Mouse (Mus musculus) heart, embryonic 14.5 days (tissue): ENCODE data around the gene Uqcc3. TPM values are rescaled to one million over a fixed set of nuclear protein-coding genes. Genes with fewer than 3 reads are reported as not detected.

ENCODE experiments used
- ATAC-seq: fragments of 200-750 bp; cut with Nextera tagmentation; 2 replicates; pipeline ENCODE4 v1.8.0; 2017; ENCODE audit warnings: low read depth, moderate TSS enrichment; ENCODE audit not compliant: insufficient number of reproducible peaks, insufficient read depth, low FRiP score
- H3K27ac ChIP-seq, 2 experiments: fragments of 200-500 bp in 1 of 2; fragments of 300-500 bp in 1 of 2; sonication (generic) in 1 of 2; replicated peaks in 1 of 2; 2 replicates each; pipeline ENCODE4 v1.5.1; 2012 to 2014; ENCODE audit warnings: low read depth in 2 of 2, low read length in 2 of 2, control low read depth in 1 of 2, mild to moderate bottlenecking in 1 of 2, mixed read lengths in 1 of 2; ENCODE audit not compliant: control insufficient read depth in 1 of 2, insufficient read depth in 1 of 2
- H3K27me3 ChIP-seq: fragments of 300-500 bp; sonication (generic); 2 replicates; pipeline ENCODE4 v1.6.1; 2014; ENCODE audit warnings: mild to moderate bottlenecking, low read length, control low read depth; ENCODE audit not compliant: control insufficient read depth, insufficient read depth
- H3K36me3 ChIP-seq: fragments of 300-500 bp; sonication (generic); 2 replicates; pipeline ENCODE4 v1.6.1; 2014; ENCODE audit warnings: mild to moderate bottlenecking, control low read depth, low read length, mixed read lengths; ENCODE audit not compliant: control insufficient read depth, insufficient read depth
- H3K4me1 ChIP-seq, 2 experiments: fragments of 200-500 bp in 1 of 2; fragments of 300-500 bp in 1 of 2; sonication (generic) in 1 of 2; 2 replicates each; pipeline ENCODE4 v1.6.1; 2012 to 2014; ENCODE audit warnings: low read length in 2 of 2, control low read depth in 1 of 2, mixed read lengths in 1 of 2; ENCODE audit not compliant: control insufficient read depth in 2 of 2, insufficient read depth in 2 of 2
- H3K4me2 ChIP-seq: fragments of 300-500 bp; sonication (generic); 2 replicates; pipeline ENCODE4 v1.6.1; 2014; ENCODE audit warnings: mild to moderate bottlenecking, low read length
- H3K4me3 ChIP-seq, 2 experiments: fragments of 200-500 bp in 1 of 2; fragments of 300-500 bp in 1 of 2; sonication (generic) in 1 of 2; 2 replicates each; pipeline ENCODE4 v1.5.1; 2012 to 2014; ENCODE audit warnings: low read length in 2 of 2, mild to moderate bottlenecking in 2 of 2, control low read depth in 1 of 2, low read depth in 1 of 2, moderate library complexity in 1 of 2; ENCODE audit not compliant: control insufficient read depth in 1 of 2, insufficient read depth in 1 of 2
- H3K9ac ChIP-seq: fragments of 300-500 bp; sonication (generic); 2 replicates; pipeline ENCODE4 v1.6.1; 2014; ENCODE audit warnings: mild to moderate bottlenecking, low read length
- H3K9me3 ChIP-seq: fragments of 300-500 bp; sonication (generic); 2 replicates; pipeline ENCODE4 v1.6.1; 2016; ENCODE audit warnings: low read length, control low read depth; ENCODE audit not compliant: control insufficient read depth
- WGBS: fragments of 180-500 bp; shearing (Covaris S2); extraction: QIAGEN DNeasy Blood & Tissue Kit; methylation state at CpG from one replicate; pipeline ENCODE4 v1.1.7; 2014; 5-methylcytosine and 5-hydroxymethylcytosine counted together
- polyA plus RNA-seq: library from polyadenylated mRNA; unstranded; fragments of >200 nt; fragmentation: Nextera tagmentation; extraction: Ambion mirVana; gene quantifications from 2 replicates; pipeline ENCODE4 v1.2.1, GENCODE M21; 2014

Gene Uqcc3
- polyA plus RNA-seq, 1 experiment from 2014 or later, result 78.2 TPM

DNA sequence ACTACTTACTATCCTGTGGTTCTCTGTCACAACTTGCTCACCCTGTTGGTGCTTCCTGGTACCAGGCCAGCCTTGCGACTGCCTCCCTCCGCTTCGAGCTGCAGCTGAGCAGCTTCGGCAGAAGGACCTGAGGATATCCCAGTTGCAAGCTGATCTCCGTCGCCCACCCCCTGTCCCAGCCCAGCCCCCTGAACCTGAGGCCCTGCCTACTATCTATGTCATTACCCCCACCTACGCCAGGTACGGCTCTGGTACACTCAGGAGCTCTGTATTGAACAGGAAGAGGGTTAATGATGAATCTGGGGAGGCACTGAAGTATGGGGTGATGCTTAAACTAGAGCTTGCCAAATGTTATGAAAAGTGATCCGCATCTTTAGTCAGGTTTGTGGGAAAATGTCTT is 41.0 kb upstream of the Uqcc3 start:
- H3K4me1 ChIP-seq, result peaks cover 2 to 9% of the 10 kb centered on the region in 2 experiments; a peak in 3 of 4 replicates
- no peak overlapping the region for H3K9ac ChIP-seq
- WGBS, result 80% methylated on average over 9 of the region's 9 CpGs
- H3K4me3 ChIP-seq, result no peak overlapping the region
- no peaks in the 10 kb centered on the region for H3K27me3 ChIP-seq
- no peaks in the 10 kb centered on the region for H3K9me3 ChIP-seq
- H3K27ac ChIP-seq, result no peak overlapping the region
- peak overlapping the region; percentile 89 for H3K4me2 ChIP-seq
- no peak for ATAC-seq
- peaks cover 41% of the 10 kb centered on the region for H3K36me3 ChIP-seq

DNA sequence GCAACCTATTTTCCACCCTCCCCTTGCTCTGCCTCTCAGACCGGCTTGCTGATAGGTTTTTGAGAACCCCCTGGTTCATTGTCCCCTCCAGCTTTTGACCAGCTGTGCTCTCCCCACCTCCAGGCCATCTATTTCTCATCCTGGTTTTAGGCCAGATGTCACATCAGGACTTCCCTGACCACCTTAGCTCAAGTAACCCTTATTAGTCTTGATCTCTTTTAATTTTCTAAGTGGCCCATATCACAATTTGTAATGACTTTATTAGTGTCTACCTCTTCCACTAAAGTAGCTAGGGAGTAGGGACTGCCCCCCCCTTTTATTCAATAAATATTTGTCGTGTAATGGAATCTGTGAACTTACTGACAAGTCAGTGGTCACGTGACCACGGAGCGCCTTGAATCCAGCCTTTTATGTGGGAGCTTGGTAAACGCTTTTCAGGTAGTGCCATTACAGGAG is 40.1 kb upstream of the Uqcc3 start:
- peak; percentile 4; the same call in 1 of the 2 replicates for ATAC-seq
- WGBS, result 3% methylated on average over 6 of the region's 6 CpGs
- H3K4me3 ChIP-seq, result peak overlapping the region; percentile 71 to 92

DNA sequence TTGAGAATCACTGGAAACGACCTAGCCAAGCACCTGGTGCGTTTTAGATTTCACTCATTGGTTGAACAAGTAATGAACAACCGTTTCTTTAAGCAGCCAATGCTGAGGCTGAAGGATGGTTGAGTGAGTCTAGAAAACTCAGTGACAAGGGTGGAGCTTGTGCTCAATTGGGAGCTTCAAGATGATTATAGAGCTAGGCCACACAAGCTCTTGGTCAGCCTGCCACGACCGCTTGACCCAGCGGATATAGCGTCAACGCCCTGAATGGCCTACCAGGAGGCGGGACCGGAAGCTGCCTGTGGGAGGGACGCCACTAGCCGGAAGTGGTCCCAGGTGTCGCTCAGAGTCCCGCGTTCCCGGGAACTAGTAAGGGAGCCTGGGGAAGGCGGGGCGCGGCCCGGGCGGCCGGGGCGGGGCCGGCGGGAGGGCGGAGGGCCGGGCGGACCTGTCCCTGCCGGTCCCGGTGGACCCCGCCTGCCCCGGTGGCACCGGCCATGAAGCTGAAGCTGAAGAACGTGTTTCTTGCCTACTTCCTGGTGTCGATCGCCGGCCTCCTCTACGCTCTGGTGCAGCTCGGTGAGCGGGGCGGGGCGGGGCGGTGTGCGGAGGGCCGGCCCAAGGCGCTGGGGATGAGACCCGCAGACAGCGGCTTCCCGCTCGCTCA is 39.5 kb upstream of the Uqcc3 start, which contains the start of gene B3gat3:
TSS of gene B3gat3 (plus strand) at position 302 of the 664 bp plus-strand sequence.
- no peaks in the 10 kb centered on the region for H3K9me3 ChIP-seq
- peak within 1 kb of the TSS; percentile 71 to 92 for H3K4me3 ChIP-seq
- WGBS, result 3% methylated on average over 40 of the region's 50 CpGs
- peak within 1 kb of the TSS; percentile 89 for H3K9ac ChIP-seq
- peak; percentile 95 for ATAC-seq
- peaks cover 41% of the 10 kb centered on the region for H3K36me3 ChIP-seq
- H3K4me1 ChIP-seq, result peaks cover 2 to 9% of the 10 kb centered on the region in 2 experiments; a peak in 3 of 4 replicates
- H3K27ac ChIP-seq, result peak within 1 kb of the TSS; percentile 80 to 87
- H3K27me3 ChIP-seq, result no peaks in the 10 kb centered on the region
- peak within 1 kb of the TSS; percentile 89 for H3K4me2 ChIP-seq

More for the DNA sequence above, 40.1 kb upstream of the Uqcc3 start:
- peaks cover 2 to 9% of the 10 kb centered on the region in 2 experiments; a peak in 3 of 4 replicates for H3K4me1 ChIP-seq
- peak overlapping the region; percentile 89 for H3K4me2 ChIP-seq
- H3K27me3 ChIP-seq, result no peaks in the 10 kb centered on the region
- peak overlapping the region; percentile 89 for H3K9ac ChIP-seq
- no peaks in the 10 kb centered on the region for H3K9me3 ChIP-seq
- peak overlapping the region; percentile 79 to 87 for H3K27ac ChIP-seq
- peaks cover 41% of the 10 kb centered on the region for H3K36me3 ChIP-seq

DNA sequence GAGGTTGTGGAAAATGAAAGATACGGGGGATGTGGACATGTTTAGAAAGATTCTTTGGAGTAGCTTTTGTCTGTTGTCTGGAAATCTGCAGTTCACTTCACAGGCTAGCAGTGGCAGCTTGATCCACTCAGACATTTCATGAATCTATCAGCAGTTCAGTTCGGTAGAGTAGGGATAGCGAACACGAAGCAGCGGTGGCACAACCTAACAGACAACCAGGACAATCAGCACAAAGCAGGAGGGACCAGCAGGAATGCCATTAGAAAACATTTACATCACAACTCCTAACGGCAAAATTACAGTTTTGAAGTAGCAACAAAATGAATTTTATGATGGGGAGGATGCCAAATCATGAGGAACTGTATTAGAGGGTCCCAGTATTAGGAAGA is 39.0 kb upstream of the Uqcc3 start:
- peak overlapping the region; percentile 89 for H3K4me2 ChIP-seq
- H3K9me3 ChIP-seq, result no peaks in the 10 kb centered on the region
- peaks cover 46% of the 10 kb centered on the region for H3K36me3 ChIP-seq
- no peaks in the 10 kb centered on the region for H3K27me3 ChIP-seq
- H3K9ac ChIP-seq, result peak overlapping the region; percentile 89
- ATAC-seq, result no peak
- H3K27ac ChIP-seq, result peak overlapping the region; percentile 80 to 87
- H3K4me1 ChIP-seq, result peaks cover 2 to 9% of the 10 kb centered on the region in 2 experiments; a peak in 3 of 4 replicates
- H3K4me3 ChIP-seq, result peak overlapping the region in 1 of 2 experiments; percentile 71; a peak in 2 of 4 replicates
- WGBS, result 53% methylated on average over 6 of the region's 6 CpGs

DNA sequence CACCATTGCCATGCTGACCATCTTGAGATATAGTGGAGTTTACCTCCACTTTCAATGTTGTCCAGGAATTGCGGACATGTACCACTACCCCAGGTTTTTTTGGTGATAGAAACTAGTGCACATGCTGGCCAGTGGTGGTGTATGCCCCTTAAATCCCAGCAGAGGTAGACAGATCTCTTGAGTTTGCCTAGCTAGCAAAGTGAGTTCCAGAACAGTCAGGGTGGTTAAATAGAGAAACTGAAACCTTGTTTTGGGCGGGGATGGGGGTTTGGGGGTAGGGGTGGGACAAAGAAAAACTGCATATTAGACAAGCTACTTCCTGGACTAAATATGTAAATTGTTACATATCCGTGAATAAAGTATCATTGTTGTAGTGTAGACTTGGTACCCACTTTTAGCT is 38.3 kb upstream of the Uqcc3 start:
- Histone ChIP-seq H3K36me3 (peaks cover 47% of the 10 kb centered on the region), H3K27me3 (no peaks in the 10 kb centered on the region), H3K4me1 (peaks cover 2 to 9% of the 10 kb centered on the region in 2 experiments; a peak in 3 of 4 replicates), H3K4me3 (no peak overlapping the region), H3K9me3 (no peaks in the 10 kb centered on the region), H3K27ac (no peak overlapping the region), H3K9ac (no peak overlapping the region), H3K4me2 (no peak overlapping the region)
- no peak for ATAC-seq
- WGBS, result 87% methylated on average over 3 of the region's 3 CpGs

DNA sequence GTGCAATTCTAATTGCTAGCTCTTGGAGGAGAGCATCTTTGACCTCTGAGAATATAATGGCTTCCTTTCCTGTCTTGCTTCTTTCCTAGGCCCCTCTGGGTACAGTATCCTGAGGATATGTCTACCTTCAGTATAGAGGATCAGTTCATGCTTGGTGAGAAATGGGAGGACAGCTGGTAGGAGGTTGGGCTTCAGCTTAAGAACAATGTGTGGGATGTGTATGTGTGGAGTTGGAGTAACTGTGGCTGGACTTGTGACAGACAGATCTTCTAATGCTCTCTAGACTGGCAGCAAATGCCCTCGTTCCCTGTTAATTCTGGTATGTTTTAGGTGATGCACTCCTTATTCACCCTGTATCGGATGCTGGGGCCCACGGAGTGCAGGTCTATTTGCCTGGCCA is 33.5 kb upstream of the Uqcc3 start:
- WGBS, result 96% methylated on average over 3 of the region's 3 CpGs
- Histone ChIP-seq H3K9me3 (no peaks in the 10 kb centered on the region), H3K36me3 (peaks cover 80% of the 10 kb centered on the region), H3K4me2 (no peak overlapping the region), H3K9ac (no peak overlapping the region), H3K4me3 (no peak overlapping the region), H3K4me1 (no peaks in the 10 kb centered on the region), H3K27me3 (no peaks in the 10 kb centered on the region), H3K27ac (no peak overlapping the region)
- ATAC-seq, result no peak

GRCm38 (mm10) chr19:8911810-8912209 is 31.1 kb upstream of the Uqcc3 start:
- no peak for ATAC-seq
- Histone ChIP-seq H3K27ac (no peak overlapping the region), H3K4me1 (no peaks in the 10 kb centered on the region), H3K27me3 (no peaks in the 10 kb centered on the region), H3K9me3 (no peaks in the 10 kb centered on the region), H3K4me2 (no peak overlapping the region), H3K4me3 (no peak overlapping the region), H3K9ac (no peak overlapping the region), H3K36me3 (peaks cover 100% of the 10 kb centered on the region)
- WGBS, result 88% methylated on average over 5 of the region's 5 CpGs
